Mouse (Mus musculus): ENCODE data around the gene Arpc1a. TPM values are rescaled to one million over a fixed set of nuclear protein-coding genes. Genes with fewer than 3 reads are reported as not detected.
A peak's percentile ranks its signal among the peaks of the same experiment; 100 is the strongest.
"Not testable (repeated sequence)": the region's sequence is repeated elsewhere in the genome, so short reads cannot be mapped to it uniquely, and the experiment has no call there.

Gene Arpc1a
- polyA plus RNA-seq, 1 experiment, result 149 TPM

- H3K4me3 ChIP-seq (ENCODE audit: control insufficient read depth, insufficient read depth, low read length), result no peak overlapping the region
- DNase-seq, result no peak
- H3K36me3 ChIP-seq (ENCODE audit: control insufficient read depth, insufficient read depth, low read length), result peaks cover 82% of the 10 kb centered on the region
- no peak overlapping the region for H3K27ac ChIP-seq (ENCODE audit: control insufficient read depth, insufficient read depth, low read length)
- TF ChIP-seq POLR2A (IDR thresholded peaks at IDR 0.05; ENCODE audit: control insufficient read depth, extremely low read depth, insufficient read depth, low read length, poor library complexity), result no peak
- no peak for TF ChIP-seq CTCF (IDR thresholded peaks at IDR 0.05; ENCODE audit: borderline replicate concordance, control insufficient read depth, extremely low read depth, insufficient read depth, low read length, poor library complexity)
- no peaks in the 10 kb centered on the region for H3K4me1 ChIP-seq (replicated peaks; ENCODE audit: control insufficient read depth, insufficient read depth, low read length)
- H3K27me3 ChIP-seq (ENCODE audit: control insufficient read depth, insufficient read depth, low read length), result no peaks in the 10 kb centered on the region
- WGBS, result 90% methylated on average over 3 of the region's 3 CpGs
Measured at GRCm38 (mm10) chr5:145130995-145131394, 47.4 kb downstream of the Arpc1a start.

- WGBS, result 97% methylated on average over 6 of the region's 6 CpGs
- not testable (repeated sequence) for H3K27me3 ChIP-seq (ENCODE audit: control insufficient read depth, insufficient read depth, low read length); DNase-seq; H3K4me3 ChIP-seq (ENCODE audit: control insufficient read depth, insufficient read depth, low read length); H3K27ac ChIP-seq (ENCODE audit: control insufficient read depth, insufficient read depth, low read length); H3K4me1 ChIP-seq (replicated peaks; ENCODE audit: control insufficient read depth, insufficient read depth, low read length)
- H3K36me3 ChIP-seq (ENCODE audit: control insufficient read depth, insufficient read depth, low read length), result peaks cover 64% of the 10 kb centered on the region
Measured at GRCm38 (mm10) chr5:145133275-145133674, 49.6 kb downstream of the Arpc1a start.

- no peak for DNase-seq
- Histone ChIP-seq H3K27me3 (ENCODE audit: control insufficient read depth, insufficient read depth, low read length) (no peaks in the 10 kb centered on the region), H3K36me3 (ENCODE audit: control insufficient read depth, insufficient read depth, low read length) (peaks cover 38% of the 10 kb centered on the region), H3K4me1 (replicated peaks; ENCODE audit: control insufficient read depth, insufficient read depth, low read length) (peaks cover 9% of the 10 kb centered on the region), H3K4me3 (ENCODE audit: control insufficient read depth, insufficient read depth, low read length) (no peak overlapping the region), H3K27ac (ENCODE audit: control insufficient read depth, insufficient read depth, low read length) (no peak overlapping the region)
- 11% methylated on average over 6 of the region's 6 CpGs for WGBS
- no peak for TF ChIP-seq CTCF (IDR thresholded peaks at IDR 0.05; ENCODE audit: borderline replicate concordance, control insufficient read depth, extremely low read depth, insufficient read depth, low read length, poor library complexity)
- no peak for TF ChIP-seq POLR2A (IDR thresholded peaks at IDR 0.05; ENCODE audit: control insufficient read depth, extremely low read depth, insufficient read depth, low read length, poor library complexity)
Measured at GRCm38 (mm10) chr5:145138836-145139235, 55.2 kb downstream of the Arpc1a start.

- peaks cover 9% of the 10 kb centered on the region for H3K4me1 ChIP-seq (replicated peaks; ENCODE audit: control insufficient read depth, insufficient read depth, low read length)
- peaks cover 32% of the 10 kb centered on the region for H3K36me3 ChIP-seq (ENCODE audit: control insufficient read depth, insufficient read depth, low read length)
- under 1% methylated on average over 84 of the region's 84 CpGs for WGBS
- DNase-seq, result peak; percentile 93
- H3K27ac ChIP-seq (ENCODE audit: control insufficient read depth, insufficient read depth, low read length), result peak within 1 kb of the TSS; percentile 76
- TF ChIP-seq CTCF (IDR thresholded peaks at IDR 0.05; ENCODE audit: borderline replicate concordance, control insufficient read depth, extremely low read depth, insufficient read depth, low read length, poor library complexity) (0 out of 2 replicates have a peak, but pooled peaks have one; percentile 12), POLR2A (IDR thresholded peaks at IDR 0.05; ENCODE audit: control insufficient read depth, extremely low read depth, insufficient read depth, low read length, poor library complexity) (peak; percentile 74)
- peak within 1 kb of the TSS; percentile 87 for H3K4me3 ChIP-seq (ENCODE audit: control insufficient read depth, insufficient read depth, low read length)
- no peaks in the 10 kb centered on the region for H3K27me3 ChIP-seq (ENCODE audit: control insufficient read depth, insufficient read depth, low read length)
Measured at GRCm38 (mm10) chr5:145139571-145140519, 56.2 kb downstream of the Arpc1a start, which contains the start of the genes Pdap1 and Bud31. Pdap1 (minus strand) TSS chr5:145140238. Bud31 (plus strand) TSS chr5:145140362.

- H3K27ac ChIP-seq (ENCODE audit: control insufficient read depth, insufficient read depth, low read length), result peak overlapping the region; percentile 76
- peaks cover 9% of the 10 kb centered on the region for H3K4me1 ChIP-seq (replicated peaks; ENCODE audit: control insufficient read depth, insufficient read depth, low read length)
- TF ChIP-seq POLR2A (IDR thresholded peaks at IDR 0.05; ENCODE audit: control insufficient read depth, extremely low read depth, insufficient read depth, low read length, poor library complexity) (no peak), CTCF (IDR thresholded peaks at IDR 0.05; ENCODE audit: borderline replicate concordance, control insufficient read depth, extremely low read depth, insufficient read depth, low read length, poor library complexity) (no peak)
- H3K27me3 ChIP-seq (ENCODE audit: control insufficient read depth, insufficient read depth, low read length), result no peaks in the 10 kb centered on the region
- WGBS, result under 1% methylated on average over 18 of the region's 18 CpGs
- peak; percentile 27 for DNase-seq
- H3K36me3 ChIP-seq (ENCODE audit: control insufficient read depth, insufficient read depth, low read length), result peaks cover 35% of the 10 kb centered on the region
- peak overlapping the region; percentile 87 for H3K4me3 ChIP-seq (ENCODE audit: control insufficient read depth, insufficient read depth, low read length)
Measured at GRCm38 (mm10) chr5:145140611-145141010, 57.0 kb downstream of the Arpc1a start.

- TF ChIP-seq CTCF (IDR thresholded peaks at IDR 0.05; ENCODE audit: borderline replicate concordance, control insufficient read depth, extremely low read depth, insufficient read depth, low read length, poor library complexity) (no peak), POLR2A (IDR thresholded peaks at IDR 0.05; ENCODE audit: control insufficient read depth, extremely low read depth, insufficient read depth, low read length, poor library complexity) (no peak)
- Histone ChIP-seq H3K4me1 (replicated peaks; ENCODE audit: control insufficient read depth, insufficient read depth, low read length) (no peaks in the 10 kb centered on the region), H3K36me3 (ENCODE audit: control insufficient read depth, insufficient read depth, low read length) (peaks cover 77% of the 10 kb centered on the region), H3K27ac (ENCODE audit: control insufficient read depth, insufficient read depth, low read length) (no peak overlapping the region), H3K27me3 (ENCODE audit: control insufficient read depth, insufficient read depth, low read length) (no peaks in the 10 kb centered on the region), H3K4me3 (ENCODE audit: control insufficient read depth, insufficient read depth, low read length) (no peak overlapping the region)
- 98% methylated on average over 5 of the region's 5 CpGs for WGBS
- no peak for DNase-seq
Measured at GRCm38 (mm10) chr5:145147748-145148147, 64.1 kb downstream of the Arpc1a start.

Measured in thymus, adult 2 months (tissue).